Mouse (Mus musculus): ENCODE results near the gene Clstn2.

- no peak for TF ChIP-seq CTCF (IDR thresholded peaks at IDR 0.05; ENCODE audit: low read depth, low read length)
- TF ChIP-seq POLR2AphosphoS5 (IDR thresholded peaks at IDR 0.05; ENCODE audit: insufficient replicate concordance, low read depth, low read length): no peak
- no peak for TF ChIP-seq TAL1 (conservative IDR thresholded peaks at IDR 0.05; ENCODE audit: low read depth, low read length)
- TF ChIP-seq GATA1 (IDR thresholded peaks at IDR 0.05; ENCODE audit: borderline replicate concordance, low read length): no peak
Observed at GRCm38 (mm10) chr9:97817116-97817515, 215.9 kb downstream of the Clstn2 start.
